Mouse (Mus musculus) CH12.LX (cell line): ENCODE data around the gene Manbal. TPM values are rescaled to one million over a fixed set of nuclear protein-coding genes. Genes with fewer than 3 reads are reported as not detected.

ENCODE experiments used
- DNase-seq: peaks from one replicate; pipeline ENCODE4 v3.0.0-alpha.2; 2013; ENCODE audit errors: extremely low read depth
- H3K27ac ChIP-seq: 2 replicates; pipeline ENCODE4 v1.5.1; 2012; ENCODE audit warnings: low read depth, mild to moderate bottlenecking, control low read depth, moderate library complexity; ENCODE audit not compliant: insufficient read depth
- H3K27me3 ChIP-seq: replicated peaks from 2 replicates; pipeline ENCODE3; 2012; ENCODE audit warnings: inconsistent platforms
- H3K36me3 ChIP-seq, 2 experiments: replicated peaks in 1 of 2; 2 replicates each; pipeline versions ENCODE3 to v1.6.1; 2012; ENCODE audit warnings: inconsistent platforms in 1 of 2, low read length in 1 of 2, mild to moderate bottlenecking in 1 of 2, mixed read lengths in 1 of 2, moderate library complexity in 1 of 2; ENCODE audit not compliant: control insufficient read depth in 1 of 2, insufficient read depth in 1 of 2
- H3K4me1 ChIP-seq, 2 experiments: 2 replicates each; pipeline ENCODE4 v1.6.1; 2012; ENCODE audit warnings: inconsistent platforms in 1 of 2, moderate library complexity in 1 of 2; ENCODE audit not compliant: insufficient read depth in 2 of 2, control insufficient read depth in 1 of 2
- H3K4me2 ChIP-seq: 2 replicates; pipeline ENCODE4 v1.6.1; 2012; ENCODE audit warnings: low read depth, mild to moderate bottlenecking, control low read depth; ENCODE audit not compliant: poor library complexity, insufficient read depth, severe bottlenecking
- H3K4me3 ChIP-seq, 3 experiments: fragments of 150-350 bp in 1 of 3; sonication (generic) in 1 of 3; replicated peaks in 1 of 3; 2 replicates each; pipeline versions ENCODE3 to v1.5.1; 2011 to 2012; ENCODE audit warnings: low read depth in 2 of 3, low read length in 2 of 3, mild to moderate bottlenecking in 2 of 3, moderate library complexity in 2 of 3, control low read depth in 1 of 3, improper control_type of control experiment in 1 of 3, inconsistent platforms in 1 of 3, mixed read lengths in 1 of 3; ENCODE audit not compliant: poor library complexity in 1 of 3
- H3K79me2 ChIP-seq: replicated peaks from 2 replicates; pipeline ENCODE4 v1.6.1; 2012; ENCODE audit warnings: mild to moderate bottlenecking, moderate library complexity; ENCODE audit not compliant: control insufficient read depth, poor library complexity, insufficient read depth, severe bottlenecking; ENCODE audit errors: extremely low read depth
- H3K9ac ChIP-seq: 2 replicates; pipeline ENCODE4 v1.6.1; 2012; ENCODE audit warnings: low read depth, mild to moderate bottlenecking, control low read depth, moderate library complexity; ENCODE audit not compliant: insufficient read depth
- H3K9me3 ChIP-seq: replicated peaks from 2 replicates; pipeline ENCODE3; 2012; ENCODE audit warnings: low read length, inconsistent platforms, mixed read lengths
- BHLHE40 ChIP-seq: IDR thresholded peaks from 2 replicates; pipeline ENCODE4 v1.6.1; 2011; ENCODE audit warnings: mild to moderate bottlenecking, low read depth, low read length, improper control_type of control experiment
- ETS1 ChIP-seq: conservative IDR thresholded peaks from 2 replicates; pipeline ENCODE4 v1.6.1; 2012; ENCODE audit warnings: low read depth, mild to moderate bottlenecking, inconsistent platforms, low read length, improper control_type of control experiment, moderate library complexity
- HCFC1 ChIP-seq: IDR thresholded peaks from 2 replicates; pipeline ENCODE4 v1.6.1; 2012; ENCODE audit warnings: low read depth, mild to moderate bottlenecking, inconsistent platforms, low read length, improper control_type of control experiment
- IRF4 ChIP-seq: IDR thresholded peaks from 2 replicates; pipeline ENCODE4 v1.6.1; 2014; ENCODE audit warnings: low read depth, mild to moderate bottlenecking, inconsistent platforms, low read length, improper control_type of control experiment
- JUN ChIP-seq: IDR thresholded peaks from 2 replicates; pipeline ENCODE4 v1.6.1; 2011; ENCODE audit warnings: low read depth, mild to moderate bottlenecking, low read length, improper control_type of control experiment, moderate library complexity; ENCODE audit not compliant: insufficient read depth
- JUND ChIP-seq: conservative IDR thresholded peaks from 2 replicates; pipeline ENCODE4 v1.6.1; 2011; ENCODE audit warnings: low read depth, low read length, improper control_type of control experiment
- MAX ChIP-seq: IDR thresholded peaks from 2 replicates; pipeline ENCODE4 v1.6.1; 2011; ENCODE audit warnings: low read length, improper control_type of control experiment
- MEF2A ChIP-seq: IDR thresholded peaks from 2 replicates; pipeline ENCODE4 v1.6.1; 2014; ENCODE audit warnings: low read depth, mild to moderate bottlenecking, inconsistent platforms, low read length, improper control_type of control experiment, borderline replicate concordance
- MXI1 ChIP-seq: IDR thresholded peaks from 2 replicates; pipeline ENCODE4 v1.6.1; 2011; ENCODE audit warnings: mild to moderate bottlenecking, low read depth, low read length, improper control_type of control experiment
- NELFE ChIP-seq: IDR thresholded peaks from 2 replicates; pipeline ENCODE4 v1.6.1; 2011; ENCODE audit warnings: low read depth, low read length, improper control_type of control experiment
- NRF1 ChIP-seq: IDR thresholded peaks from 2 replicates; pipeline ENCODE4 v1.6.1; 2014; ENCODE audit warnings: low read depth, mild to moderate bottlenecking, inconsistent platforms, low read length, improper control_type of control experiment, moderate library complexity
- PAX5 ChIP-seq: IDR thresholded peaks from 2 replicates; pipeline ENCODE4 v1.6.1; 2012; ENCODE audit warnings: low read length, inconsistent platforms, mixed read lengths
- POLR2AphosphoS2 ChIP-seq: IDR thresholded peaks from 2 replicates; pipeline ENCODE4 v1.6.1; 2011; ENCODE audit warnings: low read depth, low read length, improper control_type of control experiment
- RCOR1 ChIP-seq: conservative IDR thresholded peaks from 2 replicates; pipeline ENCODE4 v1.6.1; 2012; ENCODE audit warnings: low read depth, mild to moderate bottlenecking, inconsistent platforms, low read length, improper control_type of control experiment
- SIN3A ChIP-seq: IDR thresholded peaks from 2 replicates; pipeline ENCODE4 v1.6.1; 2012; ENCODE audit warnings: low read length, improper control_type of control experiment, inconsistent platforms
- TBP ChIP-seq: conservative IDR thresholded peaks from 2 replicates; pipeline ENCODE4 v1.6.1; 2011; ENCODE audit warnings: low read depth, low read length, improper control_type of control experiment
- UBTF ChIP-seq: IDR thresholded peaks from 2 replicates; pipeline ENCODE4 v1.6.1; 2012; ENCODE audit warnings: low read depth, mild to moderate bottlenecking, inconsistent platforms, low read length, improper control_type of control experiment, moderate library complexity
- USF1 ChIP-seq: IDR thresholded peaks from 2 replicates; pipeline ENCODE4 v1.6.1; 2014; ENCODE audit warnings: low read depth, mild to moderate bottlenecking, inconsistent platforms, low read length, improper control_type of control experiment
- USF2 ChIP-seq: conservative IDR thresholded peaks from 2 replicates; pipeline ENCODE4 v1.6.1; 2011; ENCODE audit warnings: low read depth, low read length, improper control_type of control experiment
- ZC3H11A ChIP-seq: IDR thresholded peaks from 2 replicates; pipeline ENCODE4 v1.6.1; 2012; ENCODE audit warnings: low read depth, mild to moderate bottlenecking, inconsistent platforms, low read length, improper control_type of control experiment
- ZKSCAN1 ChIP-seq: IDR thresholded peaks from 2 replicates; pipeline ENCODE4 v1.6.1; 2012; ENCODE audit warnings: low read depth, inconsistent platforms, low read length, improper control_type of control experiment, borderline replicate concordance
- ZMIZ1 ChIP-seq: IDR thresholded peaks from 2 replicates; pipeline ENCODE4 v1.6.1; 2012; ENCODE audit warnings: low read depth, mild to moderate bottlenecking, inconsistent platforms, low read length, improper control_type of control experiment
- ZNF384 ChIP-seq: IDR thresholded peaks from 2 replicates; pipeline ENCODE4 v1.6.1; 2012; ENCODE audit warnings: low read depth, low read length, improper control_type of control experiment, inconsistent platforms
- dilution Hi-C: fragments of 300-500 bp; cut with MboI; formaldehyde crosslinking; loops from 2 replicates; pipeline ENCODE4 v1.14.3; 2020; ENCODE audit warnings: low sequenced_read_pairs; ENCODE audit not compliant: extremely low pct_unique_long_range_greater_than_20kb, extremely low pct_ligation_motif_present
- in situ Hi-C: fragments of 300-500 bp; cut with MboI; formaldehyde crosslinking; loops from 3 replicates; pipeline ENCODE4 v1.14.3; 2019; ENCODE audit warnings: low sequenced_read_pairs, low pct_ligation_motif_present, low pct_unique_long_range_greater_than_20kb, mixed read lengths
- polyA plus RNA-seq: library from polyadenylated mRNA; unstranded; fragments of >175 nt; gene quantifications from 2 replicates; pipeline ENCODE4 v1.2.1, GENCODE M21; 2012; ENCODE audit warnings: low read depth; ENCODE audit not compliant: insufficient read length
- total RNA-seq, 2 experiments: library from RNA; depleted of rRNA; stranded (reverse); fragments of 300-350 nt in 1 of 2; fragments of >200 nt in 1 of 2; gene quantifications; 2 replicates each; pipeline ENCODE4 v1.2.3; 2012 to 2014

Gene Manbal
- total and polyA plus RNA-seq, 3 experiments = 13.7 to 29.4 (median 17.0) TPM

DNA sequence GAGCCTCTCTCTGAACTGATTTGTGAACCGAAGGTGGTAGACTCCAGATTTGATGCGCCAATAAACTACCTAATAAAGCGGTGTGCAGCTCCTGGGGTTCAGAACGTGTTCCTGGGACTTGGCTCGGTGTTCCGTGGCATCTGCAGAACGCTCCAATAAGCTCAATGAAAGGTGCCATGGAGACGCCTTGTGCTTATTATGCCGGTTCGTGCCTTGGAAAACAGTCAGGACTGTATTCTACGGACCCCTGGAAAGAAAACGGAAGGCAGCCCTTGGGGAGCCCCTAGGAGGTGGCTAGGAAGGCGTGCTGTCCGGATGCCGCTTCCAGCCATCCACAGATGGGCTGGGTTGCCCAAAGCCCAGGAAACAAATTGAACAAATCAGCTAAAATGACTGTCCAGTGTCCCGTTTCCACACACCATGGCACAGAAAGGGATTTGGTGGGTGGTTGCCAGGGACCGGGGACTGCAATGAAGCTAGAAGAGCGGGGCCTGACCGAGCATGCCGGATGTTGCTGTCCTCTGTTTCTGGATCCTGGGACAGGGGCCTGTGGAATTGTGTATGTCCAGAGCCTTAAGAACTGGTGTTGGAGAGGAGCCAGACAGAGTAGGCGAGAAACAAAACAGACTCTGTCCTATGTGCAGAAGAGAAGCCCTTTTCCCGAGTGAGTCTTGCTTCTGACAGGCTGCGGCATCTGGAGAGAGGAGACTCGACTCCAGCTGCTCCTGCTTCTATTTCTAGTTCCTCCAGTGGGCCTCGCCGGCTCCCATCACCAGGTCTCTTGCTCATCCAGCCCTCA is 19.8 kb upstream of the Manbal start, which contains the start of gene Ghrh:
Ghrh (minus strand) TSS at position 146 of the 799 bp plus-strand sequence.
- no peak within 1 kb of the TSS for H3K4me3 ChIP-seq
- TF ChIP-seq POLR2AphosphoS2 (no peak), MXI1 (no peak), ETS1 (no peak), PAX5 (no peak), ZMIZ1 (no peak), JUND (no peak), ZNF384 (no peak), USF2 (no peak), HCFC1 (no peak), IRF4 (no peak), NRF1 (no peak), JUN (no peak), RCOR1 (no peak), TBP (no peak), SIN3A (no peak)
- H3K27me3 ChIP-seq = peaks cover 72% of the 10 kb centered on the region
- H3K4me1 ChIP-seq = no peaks in the 10 kb centered on the region
- no peak within 1 kb of the TSS for H3K4me2 ChIP-seq
- H3K27ac ChIP-seq = no peak within 1 kb of the TSS
- no peak within 1 kb of the TSS for H3K9ac ChIP-seq
- H3K9me3 ChIP-seq = no peaks in the 10 kb centered on the region
- H3K36me3 ChIP-seq = no peaks in the 10 kb centered on the region
- no peaks in the 10 kb centered on the region for H3K79me2 ChIP-seq
- dilution Hi-C loops (no loop called here), in situ Hi-C loops (no loop called here)
- no peak for DNase-seq

DNA sequence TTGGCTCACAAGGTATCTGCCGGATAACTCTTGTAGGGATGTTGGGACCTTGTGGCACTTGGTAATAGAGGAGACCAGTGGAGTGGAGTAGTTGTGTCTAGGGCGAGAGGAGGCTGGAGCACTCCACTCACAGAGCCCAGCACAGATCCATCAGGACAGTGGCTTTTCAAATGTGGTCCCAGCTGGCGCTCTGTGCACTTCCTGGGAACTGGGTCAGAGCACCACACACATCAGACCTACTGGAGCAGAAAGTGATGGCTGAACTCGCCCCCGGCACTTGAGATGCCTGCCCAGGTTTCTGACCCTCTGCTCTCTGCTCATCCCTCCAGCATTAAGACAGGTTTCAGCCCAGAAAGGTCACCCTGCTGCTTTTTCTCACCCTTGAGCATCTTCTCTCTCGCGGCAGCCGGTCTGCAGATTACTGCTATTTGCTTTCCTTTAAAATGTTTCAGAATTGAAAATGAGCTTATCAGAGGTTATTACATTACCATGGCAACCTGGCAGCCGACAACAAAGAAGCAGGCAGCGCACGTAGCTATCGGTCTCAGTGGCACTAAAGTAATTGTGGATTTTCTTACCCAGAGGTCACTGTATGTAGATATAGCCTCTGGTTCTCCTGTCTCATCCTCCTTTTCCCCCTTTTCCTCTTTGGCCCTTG is 18.1 kb upstream of the Manbal start:
- H3K4me2 ChIP-seq = no peak overlapping the region
- in situ Hi-C loops (no loop called here), dilution Hi-C loops (no loop called here)
- H3K27ac ChIP-seq = no peak overlapping the region
- peaks cover under 1% of the 10 kb centered on the region for H3K9me3 ChIP-seq
- H3K27me3 ChIP-seq = peaks cover 63% of the 10 kb centered on the region
- DNase-seq = no peak
- TF ChIP-seq BHLHE40 (no peak), ZC3H11A (no peak), MEF2A (no peak), ZNF384 (no peak), ETS1 (no peak), MAX (no peak), UBTF (no peak), USF1 (no peak), ZKSCAN1 (no peak), ZMIZ1 (no peak), NRF1 (no peak), SIN3A (no peak), IRF4 (no peak), NELFE (no peak)
- H3K36me3 ChIP-seq = no peaks in the 10 kb centered on the region
- H3K79me2 ChIP-seq = no peaks in the 10 kb centered on the region
- no peak overlapping the region for H3K9ac ChIP-seq
- no peaks in the 10 kb centered on the region for H3K4me1 ChIP-seq
- no peak overlapping the region for H3K4me3 ChIP-seq
